Mouse (Mus musculus) MEL (cell line): ENCODE measurements around the gene Ets1. TPM values are rescaled to one million over a fixed set of nuclear protein-coding genes. Genes with fewer than 3 reads are reported as not detected.

Experiments
- DNase-seq: peaks from one replicate; pipeline ENCODE4 v3.0.0; 2011; ENCODE audit warnings: low read depth, low spot score
- H3K27ac ChIP-seq: 2 replicates; pipeline ENCODE4 v1.5.1; 2012; ENCODE audit warnings: low read depth, mild to moderate bottlenecking, control low read depth, low read length, moderate library complexity; ENCODE audit not compliant: control insufficient read depth
- H3K27me3 ChIP-seq, 2 experiments: fragments of 150-350 bp in 1 of 2; sonication (generic) in 1 of 2; 2 replicates each; pipeline ENCODE4 v1.6.1; 2012; ENCODE audit warnings: low read length in 2 of 2, mild to moderate bottlenecking in 2 of 2, improper control_type of control experiment in 1 of 2, moderate library complexity in 1 of 2; ENCODE audit not compliant: insufficient read depth in 2 of 2, control insufficient read depth in 1 of 2
- H3K36me3 ChIP-seq, 2 experiments: 2 replicates each; pipeline ENCODE4 v1.6.1; 2012 to 2014; ENCODE audit warnings: low read length in 2 of 2, improper control_type of control experiment in 1 of 2, inconsistent platforms in 1 of 2, mild to moderate bottlenecking in 1 of 2; ENCODE audit not compliant: insufficient read depth in 2 of 2, control insufficient read depth in 1 of 2
- H3K4me1 ChIP-seq, 2 experiments: fragments of 150-350 bp in 1 of 2; sonication (generic) in 1 of 2; 2 replicates each; pipeline ENCODE4 v1.6.1; 2012; ENCODE audit warnings: low read length in 2 of 2, improper control_type of control experiment in 1 of 2, mild to moderate bottlenecking in 1 of 2; ENCODE audit not compliant: insufficient read depth in 2 of 2, control insufficient read depth in 1 of 2
- H3K4me3 ChIP-seq, 2 experiments: fragments of 150-350 bp in 1 of 2; sonication (generic) in 1 of 2; 2 replicates each; pipeline ENCODE4 v1.5.1; 2012; ENCODE audit warnings: low read depth in 2 of 2, low read length in 2 of 2, mild to moderate bottlenecking in 2 of 2, moderate library complexity in 2 of 2, control low read depth in 1 of 2, improper control_type of control experiment in 1 of 2; ENCODE audit not compliant: control insufficient read depth in 1 of 2, insufficient read depth in 1 of 2
- H3K79me2 ChIP-seq: 2 replicates; pipeline ENCODE4 v1.6.1; 2012; ENCODE audit warnings: mild to moderate bottlenecking, low read length, moderate library complexity; ENCODE audit not compliant: control insufficient read depth, poor library complexity, insufficient read depth
- H3K9ac ChIP-seq: 2 replicates; pipeline ENCODE4 v1.6.1; 2012; ENCODE audit warnings: low read depth, mild to moderate bottlenecking, control low read depth, low read length, moderate library complexity; ENCODE audit not compliant: control insufficient read depth, poor library complexity, severe bottlenecking
- H3K9me3 ChIP-seq: fragments of 150-350 bp; sonication (generic); replicated peaks from 2 replicates; pipeline ENCODE4 v1.6.1; 2012; ENCODE audit warnings: mild to moderate bottlenecking, low read length, improper control_type of control experiment, moderate library complexity; ENCODE audit not compliant: insufficient read depth
- BHLHE40 ChIP-seq: IDR thresholded peaks from 2 replicates; pipeline ENCODE4 v1.6.1; 2012; ENCODE audit warnings: low read depth, mild to moderate bottlenecking, inconsistent platforms, low read length, improper control_type of control experiment, borderline replicate concordance
- ELF1 ChIP-seq: IDR thresholded peaks from 2 replicates; pipeline ENCODE4 v1.6.1; 2014; ENCODE audit warnings: low read depth, mild to moderate bottlenecking, inconsistent platforms, low read length, improper control_type of control experiment, moderate library complexity
- EP300 ChIP-seq, 2 experiments: IDR thresholded peaks; 2 replicates each; pipeline ENCODE4 v1.6.1; 2011; ENCODE audit warnings: improper control_type of control experiment in 2 of 2, low read length in 2 of 2, low read depth in 1 of 2, mild to moderate bottlenecking in 1 of 2
- ETS1 ChIP-seq: IDR thresholded peaks from 2 replicates; pipeline ENCODE4 v1.6.1; 2012; ENCODE audit warnings: low read depth, mild to moderate bottlenecking, inconsistent platforms, low read length, improper control_type of control experiment, moderate library complexity
- GABPA ChIP-seq: IDR thresholded peaks from 2 replicates; pipeline ENCODE4 v1.6.1; 2012; ENCODE audit warnings: low read depth, mild to moderate bottlenecking, inconsistent platforms, low read length, improper control_type of control experiment, moderate library complexity
- GATA1 ChIP-seq: IDR thresholded peaks from 2 replicates; pipeline ENCODE4 v1.6.1; 2011; ENCODE audit warnings: low read depth, low read length, improper control_type of control experiment
- HCFC1 ChIP-seq: IDR thresholded peaks from 2 replicates; pipeline ENCODE4 v1.6.1; 2012; ENCODE audit warnings: low read depth, mild to moderate bottlenecking, inconsistent platforms, low read length, improper control_type of control experiment, moderate library complexity
- JUND ChIP-seq: IDR thresholded peaks from 2 replicates; pipeline ENCODE4 v1.6.1; 2011; ENCODE audit warnings: low read depth, mild to moderate bottlenecking, improper control_type of control experiment, low read length
- KAT2A ChIP-seq: conservative IDR thresholded peaks from 2 replicates; pipeline ENCODE4 v1.6.1; 2012; ENCODE audit warnings: low read depth, low read length, improper control_type of control experiment, inconsistent platforms
- MAZ ChIP-seq: IDR thresholded peaks from 2 replicates; pipeline ENCODE4 v1.6.1; 2012; ENCODE audit warnings: low read depth, mild to moderate bottlenecking, inconsistent platforms, low read length, improper control_type of control experiment
- MXI1 ChIP-seq: IDR thresholded peaks from 2 replicates; pipeline ENCODE4 v1.6.1; 2011; ENCODE audit warnings: mild to moderate bottlenecking, low read depth, low read length, improper control_type of control experiment
- MYC ChIP-seq: IDR thresholded peaks from 2 replicates; pipeline ENCODE4 v1.6.1; 2011; ENCODE audit warnings: low read depth, mild to moderate bottlenecking, low read length, improper control_type of control experiment, moderate library complexity
- NELFE ChIP-seq: IDR thresholded peaks from 2 replicates; pipeline ENCODE4 v1.6.1; 2011; ENCODE audit warnings: low read depth, low read length, improper control_type of control experiment
- POLR2A ChIP-seq, 2 experiments: IDR thresholded peaks; 2 replicates each; pipeline ENCODE4 v1.6.1; 2011 to 2012; ENCODE audit warnings: low read length in 2 of 2, mild to moderate bottlenecking in 2 of 2, control low read depth in 1 of 2, improper control_type of control experiment in 1 of 2, low read depth in 1 of 2, moderate library complexity in 1 of 2; ENCODE audit not compliant: control insufficient read depth in 1 of 2, insufficient read depth in 1 of 2, poor library complexity in 1 of 2
- POLR2AphosphoS2 ChIP-seq: IDR thresholded peaks from 2 replicates; pipeline ENCODE4 v1.6.1; 2011; ENCODE audit warnings: low read length, improper control_type of control experiment
- POLR2AphosphoS5 ChIP-seq: IDR thresholded peaks from 2 replicates; pipeline ENCODE4 v1.6.1; 2012; ENCODE audit warnings: low read depth, borderline replicate concordance, mild to moderate bottlenecking, inconsistent platforms, low read length, moderate library complexity, mixed read lengths
- RAD21 ChIP-seq: IDR thresholded peaks from 2 replicates; pipeline ENCODE4 v1.6.1; 2011; ENCODE audit warnings: mild to moderate bottlenecking, low read depth, low read length, improper control_type of control experiment
- SIN3A ChIP-seq: IDR thresholded peaks from 2 replicates; pipeline ENCODE4 v1.6.1; 2012; ENCODE audit warnings: low read length, improper control_type of control experiment, inconsistent platforms
- SMC3 ChIP-seq: IDR thresholded peaks from 2 replicates; pipeline ENCODE4 v1.6.1; 2011; ENCODE audit warnings: low read depth, low read length, improper control_type of control experiment
- TAL1 ChIP-seq: IDR thresholded peaks from 2 replicates; pipeline ENCODE4 v1.6.1; 2012; ENCODE audit warnings: mild to moderate bottlenecking, inconsistent platforms, low read length, moderate library complexity, mixed read lengths
- TCF12 ChIP-seq: IDR thresholded peaks from 2 replicates; pipeline ENCODE4 v1.6.1; 2014; ENCODE audit warnings: low read depth, mild to moderate bottlenecking, inconsistent platforms, low read length, improper control_type of control experiment, moderate library complexity
- UBTF ChIP-seq: IDR thresholded peaks from 2 replicates; pipeline ENCODE4 v1.6.1; 2012; ENCODE audit warnings: low read depth, mild to moderate bottlenecking, inconsistent platforms, low read length, improper control_type of control experiment, moderate library complexity, borderline replicate concordance; ENCODE audit not compliant: insufficient read depth
- USF1 ChIP-seq: IDR thresholded peaks from 2 replicates; pipeline ENCODE4 v1.6.1; 2014; ENCODE audit warnings: low read depth, mild to moderate bottlenecking, inconsistent platforms, low read length, improper control_type of control experiment, moderate library complexity
- USF2 ChIP-seq, 2 experiments: IDR thresholded peaks; 2 replicates each; pipeline ENCODE4 v1.6.1; 2011 to 2012; ENCODE audit warnings: improper control_type of control experiment in 2 of 2, low read length in 2 of 2, borderline replicate concordance in 1 of 2, inconsistent platforms in 1 of 2, low read depth in 1 of 2, mild to moderate bottlenecking in 1 of 2; ENCODE audit not compliant: insufficient read depth in 1 of 2
- ZNF384 ChIP-seq: IDR thresholded peaks from 2 replicates; pipeline ENCODE4 v1.6.1; 2012; ENCODE audit warnings: low read depth, mild to moderate bottlenecking, inconsistent platforms, low read length, improper control_type of control experiment
- polyA plus RNA-seq, 2 experiments: library from polyadenylated mRNA; stranded (reverse) in 1 of 2; unstranded in 1 of 2; fragments of >175 nt in 1 of 2; fragments of >200 nt in 1 of 2; gene quantifications; 2 replicates each; pipeline versions ENCODE4 v1.2.1 to v1.2.4; 2012; ENCODE audit warnings: low replicate concordance in 2 of 2, low read depth in 1 of 2; ENCODE audit not compliant: insufficient read length in 2 of 2, insufficient read depth in 1 of 2, missing spikeins in 1 of 2
- total RNA-seq: library from RNA; depleted of rRNA; stranded (reverse); fragments of 300-350 nt; gene quantifications from 2 replicates; pipeline ENCODE4 v1.2.3, GENCODE M21; 2012

Ets1 gene
- total and polyA plus RNA-seq, 3 experiments, result 0.10 to 0.19 TPM; not detected in 1

GRCm38 (mm10) chr9:32612861-32613421 lies 23.1 kb upstream of the Ets1 start:
- no peak for TF ChIP-seq MYC
- TF ChIP-seq NELFE, result no peak
- TF ChIP-seq GATA1, result no peak
- TF ChIP-seq ETS1, result no peak
- TF ChIP-seq POLR2A (IDR thresholded peaks at IDR 0.05; ENCODE audit: control insufficient read depth in 1 of 2, insufficient read depth in 1 of 2, low read depth in 1 of 2, low read length in 2 of 2, poor library complexity in 1 of 2), result no peak
- TF ChIP-seq POLR2AphosphoS2, result no peak
- no peak for TF ChIP-seq SMC3
- no peak for TF ChIP-seq GABPA
- TF ChIP-seq USF2 (IDR thresholded peaks at IDR 0.05; ENCODE audit: borderline replicate concordance in 1 of 2, insufficient read depth in 1 of 2, low read depth in 1 of 2, low read length in 2 of 2), result no peak
- TF ChIP-seq BHLHE40, result no peak
- TF ChIP-seq EP300 (IDR thresholded peaks at IDR 0.05; ENCODE audit: low read depth in 1 of 2, low read length in 2 of 2), result no peak
- TF ChIP-seq ELF1, result no peak
- TF ChIP-seq MXI1, result no peak
- no peak for TF ChIP-seq UBTF
- no peak for TF ChIP-seq TAL1
- Histone ChIP-seq H3K27ac (no peak overlapping the region), H3K36me3 (peaks cover 0 to 2% of the 10 kb centered on the region in 2 experiments; a peak in 2 of 4 replicates), H3K4me1 (peaks cover 0 to 4% of the 10 kb centered on the region in 2 experiments; a peak in 2 of 4 replicates), H3K9ac (no peak overlapping the region), H3K79me2 (no peaks in the 10 kb centered on the region), H3K27me3 (no peaks in the 10 kb centered on the region; a peak in 1 of 4 replicates), H3K9me3 (no peaks in the 10 kb centered on the region), H3K4me3 (no peak overlapping the region)
- no peak for DNase-seq

GRCm38 (mm10) chr9:32614191-32614590 lies 21.8 kb upstream of the Ets1 start:
- Histone ChIP-seq H3K9ac (no peak overlapping the region), H3K4me3 (no peak overlapping the region), H3K4me1 (peaks cover 0 to 4% of the 10 kb centered on the region in 2 experiments; a peak in 1 of 4 replicates), H3K36me3 (no peaks in the 10 kb centered on the region), H3K9me3 (no peaks in the 10 kb centered on the region), H3K27ac (no peak overlapping the region), H3K27me3 (no peaks in the 10 kb centered on the region; a peak in 1 of 4 replicates), H3K79me2 (no peaks in the 10 kb centered on the region)
- no peak for TF ChIP-seq SIN3A
- no peak for TF ChIP-seq JUND
- no peak for TF ChIP-seq GABPA
- TF ChIP-seq BHLHE40, result no peak
- TF ChIP-seq UBTF, result no peak
- TF ChIP-seq ETS1, result no peak
- TF ChIP-seq RAD21, result no peak
- TF ChIP-seq KAT2A, result no peak
- TF ChIP-seq ZNF384, result no peak
- no peak for TF ChIP-seq SMC3
- no peak for TF ChIP-seq POLR2AphosphoS5
- no peak for TF ChIP-seq HCFC1
- TF ChIP-seq TCF12, result no peak
- no peak for TF ChIP-seq EP300 (IDR thresholded peaks at IDR 0.05; ENCODE audit: low read depth in 1 of 2, low read length in 2 of 2)
- TF ChIP-seq ELF1, result no peak
- TF ChIP-seq MAZ, result no peak
- no peak for TF ChIP-seq GATA1
- TF ChIP-seq USF1, result no peak
- no peak for DNase-seq
